Mouse (Mus musculus) limb, embryonic 14.5 days (tissue): ENCODE measurements around the gene Rhbdl1. TPM values are rescaled to one million over a fixed set of nuclear protein-coding genes. Genes with fewer than 3 reads are reported as not detected.

ENCODE experiments used
- ATAC-seq: fragments of 200-750 bp; cut with Nextera tagmentation; 2 replicates; pipeline ENCODE4 v1.8.0; 2017; ENCODE audit warnings: low read depth, moderate number of reproducible peaks, moderate TSS enrichment; ENCODE audit not compliant: low FRiP score
- DNase-seq: peaks from one replicate; pipeline ENCODE4 v3.0.0-alpha.2; 2015; ENCODE audit warnings: low spot score
- H3K27ac ChIP-seq: fragments of 300-500 bp; sonication (generic); replicated peaks from 2 replicates; pipeline ENCODE4 v1.5.1; 2014; ENCODE audit warnings: low read depth, mild to moderate bottlenecking, low read length, moderate library complexity, mixed read lengths
- H3K27me3 ChIP-seq: fragments of 300-500 bp; sonication (generic); 2 replicates; pipeline ENCODE4 v1.6.1; 2014; ENCODE audit warnings: low read length, mixed read lengths; ENCODE audit not compliant: control insufficient read depth, insufficient read depth
- H3K36me3 ChIP-seq: fragments of 300-500 bp; sonication (generic); 2 replicates; pipeline ENCODE4 v1.6.1; 2014; ENCODE audit warnings: mild to moderate bottlenecking, low read length, moderate library complexity, mixed read lengths; ENCODE audit not compliant: control insufficient read depth, insufficient read depth
- H3K4me1 ChIP-seq: fragments of 300-500 bp; sonication (generic); 2 replicates; pipeline ENCODE4 v1.6.1; 2014; ENCODE audit warnings: antibody characterized with exemption, low read length, mixed read lengths; ENCODE audit not compliant: control insufficient read depth, insufficient read depth
- H3K4me2 ChIP-seq: fragments of 300-500 bp; sonication (generic); replicated peaks from 2 replicates; pipeline ENCODE4 v1.6.1; 2014; ENCODE audit warnings: low read depth, mild to moderate bottlenecking, low read length, moderate library complexity; ENCODE audit not compliant: severe bottlenecking
- H3K4me3 ChIP-seq: fragments of 300-500 bp; sonication (generic); replicated peaks from 2 replicates; pipeline ENCODE4 v1.5.1; 2014; ENCODE audit warnings: low read length
- H3K9ac ChIP-seq: fragments of 300-500 bp; sonication (generic); 2 replicates; pipeline ENCODE4 v1.6.1; 2014; ENCODE audit warnings: mild to moderate bottlenecking, low read depth, low read length, moderate library complexity; ENCODE audit not compliant: severe bottlenecking
- H3K9me3 ChIP-seq: fragments of 300-500 bp; sonication (generic); 2 replicates; pipeline ENCODE4 v1.6.1; 2016; ENCODE audit warnings: low read length; ENCODE audit not compliant: control insufficient read depth
- POLR2A ChIP-seq: fragments of 200-500 bp; IDR thresholded peaks from 2 replicates; pipeline ENCODE4 v1.8.0; 2012; ENCODE audit warnings: inconsistent platforms, mild to moderate bottlenecking, moderate library complexity, borderline replicate concordance; ENCODE audit not compliant: insufficient read depth, insufficient read length; ENCODE audit errors: extremely low read depth
- WGBS: fragments of 180-500 bp; shearing (Covaris S2); extraction: QIAGEN DNeasy Blood & Tissue Kit; methylation state at CpG from one replicate; pipeline ENCODE4 v1.1.7; 2014; 5-methylcytosine and 5-hydroxymethylcytosine counted together
- microRNA-seq: library from miRNA; unstranded; fragments of <30 nt; microRNA quantifications from one replicate; pipeline ENCODE4, GENCODE M21; 2016
- polyA plus RNA-seq, 2 experiments: library from polyadenylated mRNA; depleted of rRNA in 1 of 2; stranded (reverse) in 1 of 2; unstranded in 1 of 2; fragments of >200 nt; fragmentation: Nextera tagmentation in 1 of 2; extraction: Ambion mirVana in 1 of 2; gene quantifications; 2 replicates each; pipeline versions ENCODE4 v1.2.1 to v1.2.3; 2012 to 2014

The Rhbdl1 gene
- polyA plus RNA-seq, 2 experiments, result 2.3 to 11.7 TPM

DNA sequence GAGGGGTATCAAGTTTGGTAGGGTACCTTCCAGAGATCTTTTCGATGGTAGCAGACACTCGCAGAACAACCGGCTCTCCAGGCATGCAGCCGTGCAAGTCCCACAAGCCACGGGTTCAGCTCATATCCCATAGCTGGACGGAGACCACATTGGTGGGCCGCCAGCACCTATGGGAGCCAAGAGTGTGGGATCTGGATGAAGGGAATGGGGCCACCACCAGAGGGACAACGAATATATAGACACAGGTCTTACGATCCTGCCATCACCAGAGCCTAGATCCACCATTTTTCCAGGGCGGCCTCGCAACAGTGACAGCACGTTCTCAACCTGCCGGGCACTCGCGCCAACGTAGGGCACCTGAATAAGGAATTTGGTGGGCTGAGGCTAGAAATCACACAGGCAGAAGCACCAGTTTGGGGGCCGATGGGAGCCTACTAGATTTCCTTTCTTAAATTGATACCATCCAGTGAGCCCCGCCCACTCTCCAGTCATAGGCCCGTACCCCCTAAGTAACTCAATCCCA, 45.7 kb downstream of the Rhbdl1 start:
- Histone ChIP-seq H3K36me3 (peaks cover 17% of the 10 kb centered on the region), H3K9me3 (no peaks in the 10 kb centered on the region), H3K9ac (peak overlapping the region; percentile 60), H3K4me1 (peaks cover 23% of the 10 kb centered on the region), H3K27ac (0 out of 2 replicates have a peak overlapping the region, but pooled peaks have one; percentile 84), H3K27me3 (no peaks in the 10 kb centered on the region), H3K4me2 (peak overlapping the region; percentile 97), H3K4me3 (peak overlapping the region; percentile 59)
- WGBS, result 21% methylated on average over 19 of the region's 19 CpGs
- no peak for DNase-seq
- ATAC-seq, result no peak; the same call in 1 of the 2 replicates
- TF ChIP-seq POLR2A, result no peak

DNA sequence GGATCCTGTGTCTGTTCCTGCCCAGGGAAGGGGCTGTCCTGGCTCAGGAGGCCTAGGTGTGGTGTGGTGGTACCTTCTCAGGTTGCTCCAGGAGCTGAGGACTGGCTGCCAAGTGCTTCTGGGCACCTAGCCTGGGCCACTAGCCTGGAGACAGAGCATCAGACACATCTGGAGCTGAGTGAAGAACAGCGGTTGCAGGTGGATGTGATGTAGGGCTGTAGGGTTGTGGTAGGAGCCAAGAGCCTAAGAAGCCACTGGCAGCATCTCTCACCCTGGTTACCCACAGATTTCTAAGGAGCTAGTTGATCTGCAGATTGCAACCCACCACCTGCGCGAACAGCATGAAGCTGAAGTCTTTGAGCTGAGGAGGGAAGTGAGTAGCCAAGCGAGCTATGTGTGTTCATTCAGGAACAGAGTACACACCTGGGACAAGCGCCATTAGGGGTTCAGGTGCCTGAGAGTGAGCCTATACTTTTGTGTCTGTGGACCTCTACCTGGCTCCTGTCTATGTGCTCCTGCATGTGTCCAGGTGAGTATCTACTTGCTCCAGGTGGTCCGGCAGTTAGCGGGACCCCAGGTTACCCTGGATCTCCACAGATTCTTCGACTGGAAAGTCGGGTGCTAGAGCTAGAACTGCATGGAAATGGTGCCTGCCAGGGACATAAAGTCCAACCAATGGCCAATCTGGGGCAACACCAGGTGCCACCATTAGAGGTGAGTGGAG, 50.2 kb downstream of the Rhbdl1 start:
- H3K36me3 ChIP-seq, result peaks cover 40% of the 10 kb centered on the region
- DNase-seq, result no peak
- no peaks in the 10 kb centered on the region for H3K27me3 ChIP-seq
- no peaks in the 10 kb centered on the region for H3K9me3 ChIP-seq
- 94% methylated on average over 9 of the region's 9 CpGs for WGBS
- H3K4me1 ChIP-seq, result peaks cover 20% of the 10 kb centered on the region
- ATAC-seq, result no peak
- TF ChIP-seq POLR2A, result no peak
- no peak overlapping the region for H3K4me2 ChIP-seq
- no peak overlapping the region for H3K4me3 ChIP-seq
- no peak overlapping the region for H3K27ac ChIP-seq
- no peak overlapping the region for H3K9ac ChIP-seq

DNA sequence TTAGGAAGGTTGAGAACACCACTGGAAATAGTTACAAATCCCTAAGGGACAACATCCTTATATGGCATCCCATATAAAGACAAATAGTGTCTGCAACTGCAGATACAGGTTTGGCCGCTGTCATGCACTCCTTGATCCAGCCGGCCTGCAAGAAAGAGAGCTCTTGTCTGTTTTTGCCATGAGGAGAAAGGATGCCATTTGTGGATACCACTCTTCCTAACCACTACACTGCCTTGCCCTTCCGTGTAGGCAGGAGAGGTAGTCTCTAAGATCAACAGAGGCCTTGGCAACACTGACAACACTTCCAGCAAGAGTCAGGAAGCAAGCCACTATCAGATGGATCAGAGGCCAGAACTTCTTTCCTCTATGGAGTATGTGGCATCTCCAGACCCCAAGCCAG, 50.8 kb downstream of the Rhbdl1 start, which contains the start of gene Ccdc78:
Ccdc78 (plus strand) TSS at position 301 of the 400 bp plus-strand sequence.
- peaks cover 17% of the 10 kb centered on the region for H3K4me1 ChIP-seq

DNA sequence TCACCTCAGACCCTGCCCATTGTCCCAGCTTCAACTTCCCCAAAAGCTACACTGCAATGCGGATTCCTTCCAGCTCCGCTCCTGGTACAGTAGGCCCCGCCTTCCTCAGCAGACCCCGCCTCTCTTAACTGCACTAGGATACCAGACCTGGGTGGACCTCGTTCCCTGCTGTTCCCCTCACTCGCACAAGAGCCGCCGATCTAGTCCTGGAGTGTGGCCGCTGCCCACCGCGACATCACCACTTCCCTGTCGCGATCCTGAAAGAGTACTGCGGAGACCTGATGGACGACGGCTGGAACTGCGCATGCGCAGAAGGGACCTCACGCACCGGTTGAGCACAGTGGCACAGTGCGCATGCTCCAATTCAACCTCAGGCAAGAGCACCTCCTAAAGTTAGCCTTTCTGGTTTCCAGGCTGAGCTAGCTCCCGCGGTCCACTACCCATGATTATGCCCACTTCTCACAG, 51.8 kb downstream of the Rhbdl1 start, which contains the start of gene Haghl:
Haghl (minus strand) TSS at position 393 of the 465 bp plus-strand sequence.
- peak; percentile 90 for ATAC-seq
- H3K4me1 ChIP-seq, result peaks cover 13% of the 10 kb centered on the region
- peak; percentile 96 for DNase-seq
- peaks cover 47% of the 10 kb centered on the region for H3K36me3 ChIP-seq
- WGBS, result under 1% methylated on average over 23 of the region's 23 CpGs
- peak within 1 kb of the TSS; percentile 52 for H3K9ac ChIP-seq
- peak within 1 kb of the TSS; percentile 59 for H3K27ac ChIP-seq
- H3K4me3 ChIP-seq, result peak within 1 kb of the TSS; percentile 53
- H3K9me3 ChIP-seq, result no peaks in the 10 kb centered on the region
- TF ChIP-seq POLR2A, result 0 out of 2 replicates have a peak, but pooled peaks have one; percentile 41
- no peaks in the 10 kb centered on the region for H3K27me3 ChIP-seq
- H3K4me2 ChIP-seq, result peak within 1 kb of the TSS; percentile 70

More for the DNA sequence above, 50.8 kb downstream of the Rhbdl1 start, which contains the start of gene Ccdc78:
- no peak for DNase-seq
- Histone ChIP-seq H3K27me3 (no peaks in the 10 kb centered on the region), H3K9ac (peak within 1 kb of the TSS; percentile 52), H3K9me3 (no peaks in the 10 kb centered on the region), H3K4me3 (peak within 1 kb of the TSS; percentile 53), H3K36me3 (peaks cover 47% of the 10 kb centered on the region), H3K27ac (peak within 1 kb of the TSS; percentile 59), H3K4me2 (peak within 1 kb of the TSS; percentile 70)
- 87% methylated on average over 3 of the region's 3 CpGs for WGBS
- ATAC-seq, result no peak
- TF ChIP-seq POLR2A, result no peak

Small RNA genes lying within 50 kb of the gene (microRNA-seq; reads per million reads assigned to microRNA genes)
- not detected for gene Mir3082

Other genes starting within 250 kb of the Rhbdl1 start
- gene Gng13, start 120.1 kb downstream of the Rhbdl1 start, polyA plus RNA-seq (2012; rRNA removed), result 0.56 and 0.74 TPM in 2 replicates
- gene Gng13, start 120.1 kb downstream of the Rhbdl1 start, polyA plus RNA-seq (2014; fragmentation: Nextera tagmentation; extraction: Ambion mirVana), result 3.5 and 6.1 TPM in 2 replicates
- 34.5 and 34.6 TPM in 2 replicates for gene Chtf18, start 109.9 kb downstream of the Rhbdl1 start, polyA plus RNA-seq (2012; rRNA removed)
- gene Chtf18, start 109.9 kb downstream of the Rhbdl1 start, polyA plus RNA-seq (2014; fragmentation: Nextera tagmentation; extraction: Ambion mirVana), result 14.7 and 16.1 TPM in 2 replicates
- gene Rpusd1, start 109.6 kb downstream of the Rhbdl1 start, polyA plus RNA-seq (2012; rRNA removed), result 48.2 and 71.7 TPM in 2 replicates
- 26.1 and 26.6 TPM in 2 replicates for gene Rpusd1, start 109.6 kb downstream of the Rhbdl1 start, polyA plus RNA-seq (2014; fragmentation: Nextera tagmentation; extraction: Ambion mirVana)
- gene Mslnl, start 101.3 kb downstream of the Rhbdl1 start, polyA plus RNA-seq (2012; rRNA removed), result 0.10 and 0.13 TPM in 2 replicates
- gene Mslnl, start 101.3 kb downstream of the Rhbdl1 start, polyA plus RNA-seq (2014; fragmentation: Nextera tagmentation; extraction: Ambion mirVana), result 0.10 and 0.22 TPM in 2 replicates
- 0.23 and 5.5 TPM in 2 replicates for gene Msln, start 82.9 kb downstream of the Rhbdl1 start, polyA plus RNA-seq (2012; rRNA removed)
- 0.37 and 0.95 TPM in 2 replicates for gene Msln, start 82.9 kb downstream of the Rhbdl1 start, polyA plus RNA-seq (2014; fragmentation: Nextera tagmentation; extraction: Ambion mirVana)
- gene Narfl, start 63.5 kb downstream of the Rhbdl1 start, polyA plus RNA-seq (2012; rRNA removed), result 24.9 and 26.0 TPM in 2 replicates
- 24.2 and 26.1 TPM in 2 replicates for gene Narfl, start 63.5 kb downstream of the Rhbdl1 start, polyA plus RNA-seq (2014; fragmentation: Nextera tagmentation; extraction: Ambion mirVana)
- gene Haghl, start 51.6 kb downstream of the Rhbdl1 start, polyA plus RNA-seq (2012; rRNA removed), result 113 and 119 TPM in 2 replicates
- gene Haghl, start 51.6 kb downstream of the Rhbdl1 start, polyA plus RNA-seq (2014; fragmentation: Nextera tagmentation; extraction: Ambion mirVana), result 69.3 and 78.0 TPM in 2 replicates
- gene Ccdc78, start 50.7 kb downstream of the Rhbdl1 start, polyA plus RNA-seq (2012; rRNA removed), result 0.06 and 0.10 TPM in 2 replicates
- not detected in 2 replicates for gene Ccdc78, start 50.7 kb downstream of the Rhbdl1 start, polyA plus RNA-seq (2014; fragmentation: Nextera tagmentation; extraction: Ambion mirVana)
- gene Fam173a, start 44.4 kb downstream of the Rhbdl1 start, polyA plus RNA-seq (2012; rRNA removed), result 114 and 117 TPM in 2 replicates
- gene Fam173a, start 44.4 kb downstream of the Rhbdl1 start, polyA plus RNA-seq (2014; fragmentation: Nextera tagmentation; extraction: Ambion mirVana), result 72.5 and 73.8 TPM in 2 replicates
- gene AC134908.4, start 41.6 kb downstream of the Rhbdl1 start, polyA plus RNA-seq (2012; rRNA removed), result not detected in 2 replicates
- 0.30 TPM in 1 of 2 replicates, not detected in the other for gene AC134908.4, start 41.6 kb downstream of the Rhbdl1 start, polyA plus RNA-seq (2014; fragmentation: Nextera tagmentation; extraction: Ambion mirVana)
- gene Metrn, start 40.2 kb downstream of the Rhbdl1 start, polyA plus RNA-seq (2012; rRNA removed), result 83.6 and 119 TPM in 2 replicates
- 10.5 and 12.6 TPM in 2 replicates for gene Metrn, start 40.2 kb downstream of the Rhbdl1 start, polyA plus RNA-seq (2014; fragmentation: Nextera tagmentation; extraction: Ambion mirVana)
- gene Fbxl16, start 28.2 kb downstream of the Rhbdl1 start, polyA plus RNA-seq (2012; rRNA removed), result 6.5 and 12.2 TPM in 2 replicates
- gene Fbxl16, start 28.2 kb downstream of the Rhbdl1 start, polyA plus RNA-seq (2014; fragmentation: Nextera tagmentation; extraction: Ambion mirVana), result 2.0 and 2.5 TPM in 2 replicates
- gene Wdr24, start 13.7 kb downstream of the Rhbdl1 start, polyA plus RNA-seq (2012; rRNA removed), result 45.1 and 56.1 TPM in 2 replicates
- gene Wdr24, start 13.7 kb downstream of the Rhbdl1 start, polyA plus RNA-seq (2014; fragmentation: Nextera tagmentation; extraction: Ambion mirVana), result 26.0 and 27.7 TPM in 2 replicates
- gene Jmjd8, start 8.4 kb downstream of the Rhbdl1 start, polyA plus RNA-seq (2012; rRNA removed), result 64.4 and 79.2 TPM in 2 replicates
- 41.5 and 46.3 TPM in 2 replicates for gene Jmjd8, start 8.4 kb downstream of the Rhbdl1 start, polyA plus RNA-seq (2014; fragmentation: Nextera tagmentation; extraction: Ambion mirVana)
- 335 and 338 TPM in 2 replicates for gene Stub1, start 3.9 kb downstream of the Rhbdl1 start, polyA plus RNA-seq (2012; rRNA removed)
- gene Stub1, start 3.9 kb downstream of the Rhbdl1 start, polyA plus RNA-seq (2014; fragmentation: Nextera tagmentation; extraction: Ambion mirVana), result 349 and 350 TPM in 2 replicates
- 13.0 and 19.4 TPM in 2 replicates for gene Gm20683, start 4.5 kb upstream of the Rhbdl1 start, polyA plus RNA-seq (2012; rRNA removed)
- gene Gm20683, start 4.5 kb upstream of the Rhbdl1 start, polyA plus RNA-seq (2014; fragmentation: Nextera tagmentation; extraction: Ambion mirVana), result 2.2 and 2.5 TPM in 2 replicates
- 101 and 126 TPM in 2 replicates for gene Rhot2, start 7.6 kb upstream of the Rhbdl1 start, polyA plus RNA-seq (2012; rRNA removed)
- gene Rhot2, start 7.6 kb upstream of the Rhbdl1 start, polyA plus RNA-seq (2014; fragmentation: Nextera tagmentation; extraction: Ambion mirVana), result 10.6 and 16.9 TPM in 2 replicates
- 68.0 and 90.0 TPM in 2 replicates for gene Wdr90, start 24.2 kb upstream of the Rhbdl1 start, polyA plus RNA-seq (2012; rRNA removed)
- gene Wdr90, start 24.2 kb upstream of the Rhbdl1 start, polyA plus RNA-seq (2014; fragmentation: Nextera tagmentation; extraction: Ambion mirVana), result 18.1 and 22.1 TPM in 2 replicates
- gene Mcrip2, start 31.5 kb upstream of the Rhbdl1 start, polyA plus RNA-seq (2012; rRNA removed), result 12.3 and 13.1 TPM in 2 replicates
- 13.4 and 20.2 TPM in 2 replicates for gene Mcrip2, start 31.5 kb upstream of the Rhbdl1 start, polyA plus RNA-seq (2014; fragmentation: Nextera tagmentation; extraction: Ambion mirVana)
- gene Mettl26, start 37.8 kb upstream of the Rhbdl1 start, polyA plus RNA-seq (2012; rRNA removed), result 61.7 and 62.9 TPM in 2 replicates
- 51.4 and 52.0 TPM in 2 replicates for gene Mettl26, start 37.8 kb upstream of the Rhbdl1 start, polyA plus RNA-seq (2014; fragmentation: Nextera tagmentation; extraction: Ambion mirVana)
- 1.2 and 1.4 TPM in 2 replicates for gene Wfikkn1, start 43.6 kb upstream of the Rhbdl1 start, polyA plus RNA-seq (2012; rRNA removed)
- gene Wfikkn1, start 43.6 kb upstream of the Rhbdl1 start, polyA plus RNA-seq (2014; fragmentation: Nextera tagmentation; extraction: Ambion mirVana), result 0.68 and 0.77 TPM in 2 replicates
- gene Rab40c, start 82.4 kb upstream of the Rhbdl1 start, polyA plus RNA-seq (2012; rRNA removed), result 53.3 and 73.6 TPM in 2 replicates
- gene Rab40c, start 82.4 kb upstream of the Rhbdl1 start, polyA plus RNA-seq (2014; fragmentation: Nextera tagmentation; extraction: Ambion mirVana), result 20.8 and 23.2 TPM in 2 replicates
- 95.4 and 141 TPM in 2 replicates for gene Pigq, start 107.6 kb upstream of the Rhbdl1 start, polyA plus RNA-seq (2012; rRNA removed)
- 48.7 and 48.8 TPM in 2 replicates for gene Pigq, start 107.6 kb upstream of the Rhbdl1 start, polyA plus RNA-seq (2014; fragmentation: Nextera tagmentation; extraction: Ambion mirVana)
- gene Nhlrc4, start 107.7 kb upstream of the Rhbdl1 start, polyA plus RNA-seq (2012; rRNA removed), result 0.10 TPM in 2 replicates
- not detected in 2 replicates for gene Nhlrc4, start 107.7 kb upstream of the Rhbdl1 start, polyA plus RNA-seq (2014; fragmentation: Nextera tagmentation; extraction: Ambion mirVana)
- gene A930017K11Rik, start 115.3 kb upstream of the Rhbdl1 start, polyA plus RNA-seq (2012; rRNA removed), result 0.25 and 0.26 TPM in 2 replicates
- gene A930017K11Rik, start 115.3 kb upstream of the Rhbdl1 start, polyA plus RNA-seq (2014; fragmentation: Nextera tagmentation; extraction: Ambion mirVana), result 0.23 and 0.35 TPM in 2 replicates
- 50.1 and 70.4 TPM in 2 replicates for gene Capn15, start 148.5 kb upstream of the Rhbdl1 start, polyA plus RNA-seq (2012; rRNA removed)
- gene Capn15, start 148.5 kb upstream of the Rhbdl1 start, polyA plus RNA-seq (2014; fragmentation: Nextera tagmentation; extraction: Ambion mirVana), result 31.0 and 31.2 TPM in 2 replicates
- 39.0 and 47.9 TPM in 2 replicates for gene Rab11fip3, start 232.3 kb upstream of the Rhbdl1 start, polyA plus RNA-seq (2012; rRNA removed)
- gene Rab11fip3, start 232.3 kb upstream of the Rhbdl1 start, polyA plus RNA-seq (2014; fragmentation: Nextera tagmentation; extraction: Ambion mirVana), result 17.8 and 18.0 TPM in 2 replicates